Mouse (Mus musculus) bone marrow macrophage, adult 2 months (primary cell): ENCODE data around the gene Tmem259. TPM values are rescaled to one million over a fixed set of nuclear protein-coding genes. Genes with fewer than 3 reads are reported as not detected.

Experiments
- H3K27ac ChIP-seq: 2 replicates; pipeline ENCODE4 v1.5.1; 2012; ENCODE audit warnings: low read depth, low read length; ENCODE audit not compliant: insufficient read depth
- H3K4me1 ChIP-seq: 2 replicates; pipeline ENCODE4 v1.6.1; 2012; ENCODE audit warnings: low read length; ENCODE audit not compliant: control insufficient read depth, insufficient read depth
- H3K4me3 ChIP-seq: 2 replicates; pipeline ENCODE4 v1.5.1; 2012; ENCODE audit warnings: mild to moderate bottlenecking, low read length, moderate library complexity; ENCODE audit not compliant: insufficient read depth
- CTCF ChIP-seq: IDR thresholded peaks from 2 replicates; pipeline ENCODE4 v1.5.1; 2012; ENCODE audit warnings: low read depth, mild to moderate bottlenecking, low read length, moderate library complexity
- POLR2A ChIP-seq: IDR thresholded peaks from 2 replicates; pipeline ENCODE4 v1.6.1; 2012; ENCODE audit warnings: mild to moderate bottlenecking, low read depth, low read length, borderline replicate concordance
- polyA plus RNA-seq: library from polyadenylated mRNA; stranded (reverse); fragments of >200 nt; gene quantifications from 2 replicates; pipeline ENCODE4 v1.2.4, GENCODE M21; 2012; ENCODE audit not compliant: missing spikeins, insufficient read depth, insufficient read length

Tmem259 gene
- polyA plus RNA-seq, 1 experiment, result 101 TPM

DNA sequence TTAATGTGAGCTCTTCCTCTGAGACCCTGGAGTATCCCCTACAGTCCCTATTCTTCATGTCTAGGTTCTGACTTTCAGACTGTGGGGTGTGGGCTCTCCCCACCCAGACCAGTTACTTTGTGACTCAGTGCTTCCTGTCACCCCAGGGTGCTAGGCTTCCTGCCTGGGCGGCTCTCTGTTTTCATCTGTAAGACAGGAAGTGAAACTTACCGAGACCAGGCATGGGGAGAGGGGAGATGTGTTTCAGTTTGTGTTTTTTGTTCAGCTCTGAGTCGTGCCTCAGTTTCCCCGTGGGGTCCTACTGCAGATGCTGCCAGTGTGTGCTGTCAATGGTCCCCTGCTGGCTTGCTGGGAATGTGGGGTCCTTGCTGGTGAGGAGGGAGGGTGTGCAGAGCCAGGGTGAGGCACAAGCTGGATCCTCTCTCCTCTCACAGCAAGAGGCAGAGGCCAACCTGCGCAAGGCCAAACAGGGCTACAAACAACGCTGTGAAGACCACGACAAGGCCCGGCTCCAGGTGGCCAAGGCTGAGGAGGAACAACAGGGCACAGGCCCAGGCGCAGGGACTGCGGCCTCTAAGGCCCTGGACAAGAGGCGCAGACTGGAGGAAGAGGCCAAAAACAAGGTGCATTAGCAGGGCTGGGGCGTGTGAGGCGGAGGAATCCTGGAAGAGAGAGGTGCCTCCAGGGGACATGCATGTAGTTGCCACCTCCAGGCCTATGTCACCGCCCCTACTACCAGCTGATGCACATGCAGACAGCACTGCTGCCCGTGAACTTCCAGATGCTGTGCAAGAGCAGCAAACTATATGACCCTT is 40.3 kb upstream of the Tmem259 start:
- TF ChIP-seq POLR2A (no peak), CTCF (no peak)
- peaks cover 32% of the 10 kb centered on the region for H3K4me1 ChIP-seq
- H3K27ac ChIP-seq, result peak overlapping the region; percentile 84
- peak overlapping the region; percentile 40 for H3K4me3 ChIP-seq

GRCm38 (mm10) chr10:80023758-80024157 is 39.6 kb upstream of the Tmem259 start:
- TF ChIP-seq POLR2A (no peak), CTCF (no peak)
- H3K27ac ChIP-seq, result peak overlapping the region; percentile 84

DNA sequence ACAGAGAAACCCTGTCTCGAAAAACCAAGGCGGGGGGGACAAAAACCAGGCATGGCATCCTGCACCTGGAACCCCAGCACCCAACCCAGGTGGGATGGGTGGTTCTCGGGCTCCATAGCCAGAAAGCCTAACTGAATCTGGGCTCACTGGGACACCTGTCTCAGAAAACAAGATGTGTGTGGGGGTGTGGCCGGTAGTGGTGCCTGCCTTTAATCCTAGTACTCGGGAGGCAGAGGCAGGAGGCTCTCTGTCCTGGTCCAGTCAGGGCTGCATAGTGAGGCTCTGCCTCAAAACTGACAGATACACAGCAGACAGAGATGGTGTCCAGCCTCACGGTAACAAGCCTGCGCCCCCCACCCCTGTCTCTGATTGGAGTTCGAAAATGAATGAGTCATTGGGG is 38.7 kb upstream of the Tmem259 start:
- Histone ChIP-seq H3K27ac (peak overlapping the region; percentile 7; the same call in 1 of the 2 replicates), H3K4me3 (no peak overlapping the region), H3K4me1 (peaks cover 37% of the 10 kb centered on the region)
- TF ChIP-seq CTCF (no peak), POLR2A (no peak)

More at GRCm38 (mm10) chr10:80023758-80024157, 39.6 kb upstream of the Tmem259 start:
- peaks cover 37% of the 10 kb centered on the region for H3K4me1 ChIP-seq
- peak overlapping the region; percentile 40; the same call in 1 of the 2 replicates for H3K4me3 ChIP-seq

GRCm38 (mm10) chr10:80022164-80022563 is 38.0 kb upstream of the Tmem259 start:
- no peak for TF ChIP-seq POLR2A
- TF ChIP-seq CTCF, result no peak
- Histone ChIP-seq H3K27ac (no peak overlapping the region), H3K4me1 (peaks cover 37% of the 10 kb centered on the region), H3K4me3 (no peak overlapping the region)

GRCm38 (mm10) chr10:80021320-80021641 is 37.2 kb upstream of the Tmem259 start:
- H3K4me3 ChIP-seq, result no peak overlapping the region
- no peak overlapping the region for H3K27ac ChIP-seq
- no peak for TF ChIP-seq POLR2A
- TF ChIP-seq CTCF, result no peak
- H3K4me1 ChIP-seq, result peaks cover 38% of the 10 kb centered on the region

GRCm38 (mm10) chr10:80020603-80021319 is 36.6 kb upstream of the Tmem259 start:
- peaks cover 41% of the 10 kb centered on the region for H3K4me1 ChIP-seq
- H3K27ac ChIP-seq, result no peak overlapping the region
- TF ChIP-seq CTCF, result no peak
- no peak for TF ChIP-seq POLR2A
- no peak overlapping the region for H3K4me3 ChIP-seq

DNA sequence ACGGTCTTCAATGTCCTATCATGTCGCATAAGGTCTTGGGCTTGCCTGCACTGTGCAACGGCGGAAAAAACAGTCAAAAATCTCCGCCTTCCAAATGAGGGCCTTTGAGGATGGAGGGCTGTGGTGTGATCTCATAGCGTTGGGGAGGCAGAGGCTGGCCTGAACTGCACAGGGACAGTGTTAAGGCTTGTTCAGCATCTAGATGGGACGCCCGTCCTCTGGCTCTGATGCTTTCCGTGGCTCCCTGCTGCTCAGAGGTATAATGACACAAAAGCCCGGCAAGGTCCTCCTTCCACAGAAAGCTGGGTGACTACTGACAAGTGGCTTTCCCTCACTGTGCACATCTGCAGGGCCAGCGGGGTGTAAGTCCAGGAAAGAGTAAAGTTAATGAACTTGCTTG is 36.1 kb upstream of the Tmem259 start:
- TF ChIP-seq POLR2A (no peak), CTCF (no peak)
- peaks cover 36% of the 10 kb centered on the region for H3K4me1 ChIP-seq
- no peak overlapping the region for H3K4me3 ChIP-seq
- H3K27ac ChIP-seq, result no peak overlapping the region

DNA sequence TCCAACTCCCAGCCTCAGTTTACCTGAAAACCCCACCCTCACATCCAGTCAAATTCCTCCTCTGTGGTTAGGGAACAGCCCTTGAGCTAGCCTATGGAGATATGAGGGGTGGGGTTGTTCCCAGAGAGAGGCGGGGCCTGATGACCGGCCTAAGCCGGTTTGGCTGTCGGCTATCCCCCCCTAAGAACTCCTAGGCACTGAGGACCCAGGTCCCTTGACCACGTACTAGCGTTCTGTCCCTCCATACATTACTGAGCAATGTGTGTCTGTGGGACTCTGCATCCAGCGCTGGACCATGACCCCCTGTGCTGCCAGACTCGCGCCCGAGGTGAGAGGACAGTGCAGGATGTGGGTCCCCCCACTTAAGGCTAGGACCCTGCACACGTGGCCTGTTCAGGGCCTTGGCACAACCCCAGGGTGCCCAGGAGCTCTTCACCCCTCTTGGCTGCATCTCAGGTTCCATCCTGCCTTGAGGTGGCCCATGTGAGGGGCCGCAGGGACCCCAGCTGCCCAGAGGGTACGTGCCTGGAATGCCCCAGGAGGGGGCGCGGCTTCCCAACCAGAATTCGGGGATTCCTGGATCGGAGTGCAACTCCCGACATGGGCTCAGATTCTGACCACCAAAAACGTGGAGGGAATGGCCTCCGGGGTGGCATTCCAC is 35.5 kb upstream of the Tmem259 start:
- peak overlapping the region; percentile 40; the same call in 1 of the 2 replicates for H3K4me3 ChIP-seq
- peak overlapping the region; percentile 72 for H3K27ac ChIP-seq
- peaks cover 30% of the 10 kb centered on the region for H3K4me1 ChIP-seq
- TF ChIP-seq CTCF (no peak; the same call in 1 of the 2 replicates), POLR2A (no peak)

GRCm38 (mm10) chr10:80018739-80019297 is 34.7 kb upstream of the Tmem259 start:
- TF ChIP-seq CTCF (no peak), POLR2A (no peak)
- peaks cover 24% of the 10 kb centered on the region for H3K4me1 ChIP-seq
- H3K27ac ChIP-seq, result peak overlapping the region; percentile 92
- peak overlapping the region; percentile 57 for H3K4me3 ChIP-seq
